Mouse (Mus musculus) stomach, embryonic 15.5 days (tissue): ENCODE data around the gene Naa16. TPM values are rescaled to one million over a fixed set of nuclear protein-coding genes. Genes with fewer than 3 reads are reported as not detected.

Experiments used
- ATAC-seq: fragments of 200-750 bp; cut with Nextera tagmentation; 2 replicates; pipeline ENCODE4 v1.8.0; 2017; ENCODE audit warnings: low read depth, moderate number of reproducible peaks, moderate TSS enrichment; ENCODE audit not compliant: insufficient read depth, low FRiP score
- H3K27ac ChIP-seq: fragments of 300-500 bp; sonication (generic); 2 replicates; pipeline ENCODE4 v1.5.1; 2015; ENCODE audit warnings: mild to moderate bottlenecking, inconsistent platforms
- H3K27me3 ChIP-seq: fragments of 300-500 bp; sonication (generic); replicated peaks from 2 replicates; pipeline ENCODE4 v1.6.1; 2015; ENCODE audit warnings: inconsistent platforms
- H3K36me3 ChIP-seq: fragments of 300-500 bp; sonication (generic); 2 replicates; pipeline ENCODE4 v1.6.1; 2015; ENCODE audit warnings: inconsistent platforms
- H3K4me1 ChIP-seq: fragments of 300-500 bp; sonication (generic); 2 replicates; pipeline ENCODE4 v1.6.1; 2015; ENCODE audit warnings: inconsistent platforms
- H3K4me2 ChIP-seq: fragments of 300-500 bp; sonication (generic); 2 replicates; pipeline ENCODE4 v1.6.1; 2015; ENCODE audit warnings: mild to moderate bottlenecking, inconsistent platforms
- H3K4me3 ChIP-seq: fragments of 300-500 bp; sonication (generic); replicated peaks from 2 replicates; pipeline ENCODE4 v1.5.1; 2015; ENCODE audit warnings: inconsistent platforms
- H3K9ac ChIP-seq: fragments of 300-500 bp; sonication (generic); 2 replicates; pipeline ENCODE4 v1.6.1; 2015; ENCODE audit warnings: inconsistent platforms
- H3K9me3 ChIP-seq: fragments of 300-500 bp; sonication (generic); 2 replicates; pipeline ENCODE4 v1.6.1; 2016; ENCODE audit warnings: inconsistent platforms
- WGBS: fragments of 180-500 bp; shearing (Covaris S2); methylation state at CpG from one replicate; pipeline ENCODE4 v1.1.7; 2015; 5-methylcytosine and 5-hydroxymethylcytosine counted together
- polyA plus RNA-seq: library from polyadenylated mRNA; unstranded; fragments of >200 nt; fragmentation: Nextera tagmentation; extraction: Ambion mirVana; gene quantifications from 2 replicates; pipeline ENCODE4 v1.2.1, GENCODE M21; 2015

The Naa16 gene
- polyA plus RNA-seq, 1 experiment from 2014 or later: 41.5 TPM

GRCm38 (mm10) chr14:79394564-79394963 lies 4.0 kb upstream of the Naa16 start:
- no peaks in the 10 kb centered on the region for H3K27me3 ChIP-seq
- no peaks in the 10 kb centered on the region for H3K4me1 ChIP-seq
- H3K36me3 ChIP-seq: no peaks in the 10 kb centered on the region
- H3K4me2 ChIP-seq: no peak overlapping the region
- ATAC-seq: no peak
- no peak overlapping the region for H3K27ac ChIP-seq
- H3K9me3 ChIP-seq: no peaks in the 10 kb centered on the region
- H3K9ac ChIP-seq: no peak overlapping the region
- no peak overlapping the region for H3K4me3 ChIP-seq

GRCm38 (mm10) chr14:79393289-79393688 lies 2.7 kb upstream of the Naa16 start:
- H3K4me3 ChIP-seq: no peak overlapping the region
- 55% methylated on average over 1 of the region's 1 CpGs for WGBS
- no peak overlapping the region for H3K9ac ChIP-seq
- H3K27ac ChIP-seq: no peak overlapping the region
- H3K27me3 ChIP-seq: no peaks in the 10 kb centered on the region
- no peak for ATAC-seq
- no peaks in the 10 kb centered on the region for H3K9me3 ChIP-seq
- no peaks in the 10 kb centered on the region for H3K36me3 ChIP-seq
- no peak overlapping the region for H3K4me2 ChIP-seq
- H3K4me1 ChIP-seq: peaks cover 6% of the 10 kb centered on the region

- Histone ChIP-seq H3K4me2 (peak overlapping the region; percentile 83), H3K9me3 (no peaks in the 10 kb centered on the region), H3K4me1 (peaks cover 6% of the 10 kb centered on the region), H3K4me3 (peak overlapping the region; percentile 77), H3K9ac (peak overlapping the region; percentile 89), H3K27ac (peak overlapping the region; percentile 98), H3K27me3 (no peaks in the 10 kb centered on the region), H3K36me3 (peaks cover 4% of the 10 kb centered on the region; the same call in 1 of the 2 replicates)
- 1% methylated on average over 16 of the region's 16 CpGs for WGBS
- ATAC-seq: no peak
Measured at GRCm38 (mm10) chr14:79389438-79390264, 927 bp downstream of the Naa16 start.

GRCm38 (mm10) chr14:79388304-79388703 lies 2.3 kb downstream of the Naa16 start:
- H3K9me3 ChIP-seq: no peaks in the 10 kb centered on the region
- no peak overlapping the region for H3K4me2 ChIP-seq
- no peak for ATAC-seq
- no peak overlapping the region for H3K27ac ChIP-seq
- no peaks in the 10 kb centered on the region for H3K27me3 ChIP-seq
- H3K36me3 ChIP-seq: peaks cover 4% of the 10 kb centered on the region; the same call in 1 of the 2 replicates
- peaks cover 6% of the 10 kb centered on the region for H3K4me1 ChIP-seq
- 92% methylated on average over 3 of the region's 3 CpGs for WGBS
- H3K4me3 ChIP-seq: no peak overlapping the region
- no peak overlapping the region for H3K9ac ChIP-seq

GRCm38 (mm10) chr14:79383120-79383519 lies 7.5 kb downstream of the Naa16 start:
- H3K9me3 ChIP-seq: no peaks in the 10 kb centered on the region
- no peak for ATAC-seq
- peaks cover 6% of the 10 kb centered on the region; the same call in 1 of the 2 replicates for H3K36me3 ChIP-seq
- H3K27ac ChIP-seq: no peak overlapping the region
- 91% methylated on average over 7 of the region's 7 CpGs for WGBS
- no peaks in the 10 kb centered on the region for H3K27me3 ChIP-seq
- H3K9ac ChIP-seq: no peak overlapping the region
- no peak overlapping the region for H3K4me3 ChIP-seq
- H3K4me1 ChIP-seq: no peaks in the 10 kb centered on the region
- no peak overlapping the region for H3K4me2 ChIP-seq

GRCm38 (mm10) chr14:79377041-79377440 lies 13.5 kb downstream of the Naa16 start:
- H3K9ac ChIP-seq: no peak overlapping the region
- no peak for ATAC-seq
- 0 out of 2 replicates have a peak, but pooled peaks cover 8% of the 10 kb centered on the region for H3K36me3 ChIP-seq

GRCm38 (mm10) chr14:79358055-79358454 lies 32.5 kb downstream of the Naa16 start:
- Histone ChIP-seq H3K27ac (no peak overlapping the region), H3K9me3 (no peaks in the 10 kb centered on the region), H3K4me1 (no peaks in the 10 kb centered on the region), H3K4me2 (no peak overlapping the region), H3K4me3 (no peak overlapping the region), H3K27me3 (no peaks in the 10 kb centered on the region), H3K9ac (no peak overlapping the region), H3K36me3 (peaks cover 22% of the 10 kb centered on the region; the same call in 1 of the 2 replicates)
- ATAC-seq: peak; percentile 75
- 72% methylated on average over 2 of the region's 2 CpGs for WGBS

More at GRCm38 (mm10) chr14:79377041-79377440, 13.5 kb downstream of the Naa16 start:
- H3K4me3 ChIP-seq: no peak overlapping the region
- H3K27me3 ChIP-seq: no peaks in the 10 kb centered on the region
- no peak overlapping the region for H3K27ac ChIP-seq
- H3K9me3 ChIP-seq: no peaks in the 10 kb centered on the region
- no peak overlapping the region for H3K4me2 ChIP-seq
- H3K4me1 ChIP-seq: no peaks in the 10 kb centered on the region

- Histone ChIP-seq H3K4me1 (no peaks in the 10 kb centered on the region), H3K9me3 (no peaks in the 10 kb centered on the region), H3K36me3 (peaks cover 22% of the 10 kb centered on the region), H3K27me3 (no peaks in the 10 kb centered on the region), H3K4me2 (no peak overlapping the region), H3K9ac (no peak overlapping the region), H3K4me3 (no peak overlapping the region), H3K27ac (no peak overlapping the region)
- WGBS: 66% methylated on average over 3 of the region's 3 CpGs
- ATAC-seq: no peak
Measured at GRCm38 (mm10) chr14:79346384-79346783, 44.2 kb downstream of the Naa16 start.

GRCm38 (mm10) chr14:79335613-79336012 lies 55.0 kb downstream of the Naa16 start:
- Histone ChIP-seq H3K27me3 (no peaks in the 10 kb centered on the region), H3K9ac (no peak overlapping the region), H3K27ac (no peak overlapping the region), H3K4me2 (no peak overlapping the region), H3K4me3 (no peak overlapping the region), H3K36me3 (peaks cover 19% of the 10 kb centered on the region), H3K4me1 (no peaks in the 10 kb centered on the region), H3K9me3 (no peaks in the 10 kb centered on the region)
- ATAC-seq: no peak
- 95% methylated on average over 3 of the region's 3 CpGs for WGBS

GRCm38 (mm10) chr14:79331936-79332335 lies 58.6 kb downstream of the Naa16 start:
- Histone ChIP-seq H3K4me1 (no peaks in the 10 kb centered on the region), H3K9ac (no peak overlapping the region), H3K27me3 (no peaks in the 10 kb centered on the region), H3K4me2 (no peak overlapping the region), H3K9me3 (no peaks in the 10 kb centered on the region), H3K4me3 (no peak overlapping the region), H3K27ac (no peak overlapping the region), H3K36me3 (peaks cover 13% of the 10 kb centered on the region)
- ATAC-seq: no peak
- WGBS: 72% methylated on average over 7 of the region's 7 CpGs

- no peaks in the 10 kb centered on the region for H3K27me3 ChIP-seq
- H3K27ac ChIP-seq: no peak overlapping the region
- no peaks in the 10 kb centered on the region for H3K9me3 ChIP-seq
- H3K4me2 ChIP-seq: peak overlapping the region; percentile 34; the same call in 1 of the 2 replicates
- WGBS: 54% methylated on average over 16 of the region's 16 CpGs
- no peaks in the 10 kb centered on the region for H3K4me1 ChIP-seq
- H3K4me3 ChIP-seq: 0 out of 2 replicates have a peak overlapping the region, but pooled peaks have one; percentile 6
- H3K9ac ChIP-seq: no peak overlapping the region
- peaks cover 8% of the 10 kb centered on the region for H3K36me3 ChIP-seq
- ATAC-seq: peak; percentile 50; the same call in 1 of the 2 replicates
Measured at GRCm38 (mm10) chr14:79330944-79331561, 59.5 kb downstream of the Naa16 start.

- Histone ChIP-seq H3K4me1 (no peaks in the 10 kb centered on the region), H3K4me2 (no peak overlapping the region), H3K9me3 (no peaks in the 10 kb centered on the region), H3K27ac (no peak overlapping the region), H3K9ac (no peak overlapping the region), H3K27me3 (no peaks in the 10 kb centered on the region), H3K4me3 (no peak overlapping the region), H3K36me3 (no peaks in the 10 kb centered on the region)
- 31% methylated on average over 5 of the region's 5 CpGs for WGBS
- no peak for ATAC-seq
Measured at GRCm38 (mm10) chr14:79327033-79327432, 63.5 kb downstream of the Naa16 start.
